Mouse (Mus musculus) retina, adult 2 months (tissue): ENCODE results near the gene Atxn1.

ENCODE experiments used
- DNase-seq: peaks from one replicate; pipeline ENCODE4 v3.0.0-alpha.2; 2012; ENCODE audit warnings: low read depth, low spot score

Atxn1 gene

GRCm38 (mm10) chr13:45778171-45778570 is 186.6 kb downstream of the Atxn1 start:
- DNase-seq: no peak

DNA sequence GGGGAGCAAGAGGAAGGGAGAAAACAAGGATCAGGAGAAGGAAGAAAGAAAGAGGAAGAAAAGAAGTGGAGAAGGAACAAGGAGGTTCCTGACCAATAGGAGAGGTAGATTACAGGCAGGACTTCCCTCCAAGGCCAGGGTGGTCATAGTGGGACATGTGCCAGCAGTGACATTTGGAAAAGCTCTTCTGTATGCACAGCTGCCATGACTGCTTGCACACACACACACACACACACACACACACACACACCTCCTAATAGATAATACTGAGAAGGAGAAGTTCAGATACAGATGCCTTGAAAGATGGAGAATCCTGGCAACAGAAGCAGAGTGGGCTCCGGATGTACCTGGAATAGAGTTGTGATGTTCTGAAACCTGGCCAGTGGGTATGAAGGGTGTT is 189.3 kb downstream of the Atxn1 start:
- no peak for DNase-seq

- DNase-seq: no peak
Observed at GRCm38 (mm10) chr13:45773381-45774168, 191.2 kb downstream of the Atxn1 start.

- no peak for DNase-seq
Observed at GRCm38 (mm10) chr13:45769757-45770156, 195.1 kb downstream of the Atxn1 start.

- no peak for DNase-seq
Observed at GRCm38 (mm10) chr13:45768250-45768649, 196.6 kb downstream of the Atxn1 start.

DNA sequence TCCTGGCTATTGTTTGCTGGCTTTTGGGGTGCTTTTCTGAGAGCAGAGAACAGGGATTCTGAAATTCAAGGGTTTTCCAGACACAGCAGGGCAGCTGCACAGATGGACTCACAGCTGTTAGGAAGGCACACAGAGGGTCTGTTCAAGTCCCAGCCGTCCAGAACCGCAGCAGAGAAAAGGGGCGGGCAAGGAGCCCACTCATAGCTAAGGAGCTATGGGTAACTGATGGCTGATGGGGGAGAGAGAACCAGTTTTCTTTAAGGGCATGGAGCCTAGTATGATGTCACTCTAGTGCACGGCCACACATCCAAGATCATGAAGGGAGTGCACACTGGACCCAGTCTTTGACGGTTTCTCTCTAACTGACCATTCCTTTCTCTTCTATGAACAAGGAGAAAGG is 200.5 kb downstream of the Atxn1 start:
- DNase-seq: no peak

GRCm38 (mm10) chr13:45762278-45762677 is 202.5 kb downstream of the Atxn1 start:
- DNase-seq: no peak

GRCm38 (mm10) chr13:45754483-45754882 is 210.3 kb downstream of the Atxn1 start:
- DNase-seq: no peak

GRCm38 (mm10) chr13:45752498-45752897 is 212.3 kb downstream of the Atxn1 start:
- DNase-seq: no peak

GRCm38 (mm10) chr13:45751231-45751630 is 213.6 kb downstream of the Atxn1 start:
- no peak for DNase-seq

DNA sequence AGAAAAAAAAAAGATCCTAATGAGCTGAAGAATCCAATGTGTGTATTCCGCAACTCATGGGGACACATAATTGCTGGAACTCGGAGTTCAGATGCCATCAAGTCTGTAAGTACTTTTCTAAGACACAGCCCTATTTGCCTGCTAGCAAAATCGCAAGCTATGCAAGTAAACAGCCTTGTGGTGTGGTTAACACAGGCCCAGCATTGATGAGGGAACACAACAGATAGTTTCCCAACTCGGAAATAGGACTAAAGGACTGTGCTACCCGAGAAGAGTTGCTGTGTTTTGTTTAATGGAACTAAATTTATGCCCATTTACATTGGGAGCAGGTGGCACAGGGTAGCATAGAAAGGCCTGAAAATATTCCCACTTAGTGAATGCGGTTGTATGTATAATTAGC is 214.2 kb downstream of the Atxn1 start:
- no peak for DNase-seq

GRCm38 (mm10) chr13:45749937-45750336 is 214.9 kb downstream of the Atxn1 start:
- DNase-seq: no peak

GRCm38 (mm10) chr13:45749222-45749621 is 215.6 kb downstream of the Atxn1 start:
- no peak for DNase-seq

DNA sequence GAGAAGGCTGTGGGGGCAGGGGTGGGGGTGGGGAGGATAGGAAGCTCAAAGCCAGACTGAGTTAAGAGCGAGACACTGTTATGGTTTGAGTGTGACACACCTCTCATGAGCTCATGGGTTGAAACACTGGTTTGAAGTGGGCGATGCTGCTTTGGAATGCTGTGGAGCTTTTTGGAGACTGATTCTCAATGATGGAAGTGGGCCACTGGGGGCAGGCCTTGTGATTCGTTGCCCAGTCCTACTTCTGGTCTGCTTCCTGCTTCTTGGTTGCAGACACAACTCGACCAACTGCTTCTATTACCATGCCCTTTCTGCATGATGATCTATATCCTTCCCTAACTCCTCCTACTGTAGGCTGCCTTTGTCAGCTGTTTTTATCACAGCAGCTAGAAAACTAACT is 216.1 kb downstream of the Atxn1 start:
- no peak for DNase-seq

- no peak for DNase-seq
Observed at GRCm38 (mm10) chr13:45745851-45746773, 218.7 kb downstream of the Atxn1 start.

DNA sequence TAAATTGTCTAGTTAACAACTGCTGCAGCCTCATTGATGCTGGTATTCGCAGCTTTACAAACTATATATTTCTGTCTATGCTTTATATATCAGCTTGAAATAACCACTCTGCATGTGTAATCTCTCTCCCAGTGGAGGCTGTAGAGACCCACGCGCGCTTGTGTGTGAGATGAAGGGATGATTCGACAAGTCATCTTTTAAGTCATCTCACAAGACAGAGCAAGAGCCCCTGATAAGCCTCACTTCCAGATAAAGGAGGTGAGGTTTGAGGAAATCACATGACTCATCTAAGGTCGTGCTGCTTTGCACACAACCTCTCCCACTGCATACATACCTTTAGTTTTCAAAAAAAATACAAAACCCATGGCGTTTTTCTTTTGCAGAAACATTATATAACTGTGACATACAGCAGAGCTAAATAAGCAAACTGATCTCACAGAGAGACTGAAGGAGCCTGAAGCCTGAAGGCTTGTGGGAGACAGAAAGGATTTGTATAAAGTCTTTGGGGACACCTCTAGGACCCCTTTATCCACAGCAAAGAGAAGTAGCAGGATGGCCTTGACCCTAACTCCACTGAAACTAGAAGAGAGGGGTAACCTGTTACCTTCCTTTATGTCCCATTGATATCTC is 219.9 kb downstream of the Atxn1 start:
- DNase-seq: no peak

GRCm38 (mm10) chr13:45743848-45744247 is 221.0 kb downstream of the Atxn1 start:
- no peak for DNase-seq

GRCm38 (mm10) chr13:45740369-45740768 is 224.4 kb downstream of the Atxn1 start:
- no peak for DNase-seq

GRCm38 (mm10) chr13:45736241-45736640 is 228.6 kb downstream of the Atxn1 start:
- DNase-seq: no peak

GRCm38 (mm10) chr13:45735802-45736201 is 229.0 kb downstream of the Atxn1 start:
- DNase-seq: no peak

DNA sequence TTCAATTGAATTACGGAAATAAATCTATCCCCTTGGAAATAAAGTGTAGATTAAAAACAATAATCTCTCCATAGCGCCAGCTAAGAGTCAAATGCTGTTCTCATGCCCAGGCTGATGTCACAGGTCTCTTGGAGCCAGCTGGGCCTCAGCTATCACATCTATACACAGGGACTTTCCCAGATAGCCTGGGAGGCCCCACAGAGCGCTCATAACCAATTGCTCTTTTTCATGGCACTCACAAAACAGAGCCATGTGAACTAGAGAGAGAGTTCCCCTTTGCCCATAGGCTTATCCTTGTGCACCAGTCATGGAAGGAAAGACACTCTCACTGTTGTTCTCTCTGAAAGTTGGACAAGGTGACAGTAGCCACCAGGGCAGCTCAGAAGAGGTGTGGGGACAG is 230.3 kb downstream of the Atxn1 start:
- no peak for DNase-seq

- DNase-seq: no peak
Observed at GRCm38 (mm10) chr13:45732590-45732989, 232.2 kb downstream of the Atxn1 start.
